Mouse (Mus musculus): Measurements from ENCODE around the gene Cenpb.

GRCm38 (mm10) chr2:131132111-131132888 is 47.6 kb downstream of the Cenpb start:
- TF ChIP-seq ZC3H11A (IDR thresholded peaks at IDR 0.05; ENCODE audit: borderline replicate concordance, low read depth, low read length): no peak
- TF ChIP-seq MAFK (IDR thresholded peaks at IDR 0.05; ENCODE audit: insufficient read depth, low read depth, low read length): no peak
- TF ChIP-seq HCFC1 (IDR thresholded peaks at IDR 0.05; ENCODE audit: borderline replicate concordance, insufficient read depth, low read length): no peak
- TF ChIP-seq CHD2 (IDR thresholded peaks at IDR 0.05; ENCODE audit: low read depth, low read length): no peak

All from ES-E14 (cell line).